Mouse (Mus musculus) forebrain, postnatal 0 days (tissue): ENCODE measurements around the gene Slc22a3. TPM values are rescaled to one million over a fixed set of nuclear protein-coding genes. Genes with fewer than 3 reads are reported as not detected.
A peak's percentile ranks its signal among the peaks of the same experiment; 100 is the strongest.

ENCODE experiments used
- ATAC-seq: fragments of 200-750 bp; cut with Nextera tagmentation; 2 replicates; pipeline ENCODE4 v1.8.0; 2017; ENCODE audit warnings: mild to moderate bottlenecking, moderate library complexity
- DNase-seq: peaks from one replicate; pipeline ENCODE4 v3.0.0-alpha.2; 2015
- H3K27ac ChIP-seq: fragments of 300-500 bp; sonication (generic); 2 replicates; pipeline ENCODE4 v1.5.1; 2014; ENCODE audit warnings: low read depth, mild to moderate bottlenecking, antibody characterized with exemption, low read length, moderate library complexity, mixed read lengths
- H3K27me3 ChIP-seq: fragments of 300-500 bp; sonication (generic); 2 replicates; pipeline ENCODE4 v1.6.1; 2014; ENCODE audit warnings: mild to moderate bottlenecking, low read length, mixed read lengths; ENCODE audit not compliant: insufficient read depth
- H3K36me3 ChIP-seq: fragments of 300-500 bp; sonication (generic); 2 replicates; pipeline ENCODE4 v1.6.1; 2014; ENCODE audit warnings: mild to moderate bottlenecking, moderate library complexity; ENCODE audit not compliant: insufficient read depth
- H3K4me1 ChIP-seq: fragments of 300-500 bp; sonication (generic); 2 replicates; pipeline ENCODE4 v1.6.1; 2014; ENCODE audit warnings: antibody characterized with exemption; ENCODE audit not compliant: insufficient read depth
- H3K4me2 ChIP-seq: fragments of 300-500 bp; sonication (generic); 2 replicates; pipeline ENCODE4 v1.6.1; 2014; ENCODE audit warnings: low read depth, mild to moderate bottlenecking, moderate library complexity
- H3K4me3 ChIP-seq: fragments of 300-500 bp; sonication (generic); 2 replicates; pipeline ENCODE4 v1.5.1; 2014; ENCODE audit warnings: low read depth, low read length, mixed read lengths
- H3K9ac ChIP-seq: fragments of 300-500 bp; sonication (generic); 2 replicates; pipeline ENCODE4 v1.6.1; 2014; ENCODE audit warnings: mild to moderate bottlenecking
- H3K9me3 ChIP-seq: fragments of 300-500 bp; sonication (generic); 2 replicates; pipeline ENCODE4 v1.6.1; 2016; ENCODE audit warnings: low read length
- CTCF ChIP-seq: sonication (generic); IDR thresholded peaks from 2 replicates; pipeline ENCODE4 v1.5.1; 2016; ENCODE audit warnings: antibody characterized with exemption, control low read depth, low read depth
- WGBS: fragments of 180-500 bp; shearing (Covaris S2); extraction: QIAGEN DNeasy Blood & Tissue Kit; methylation state at CpG from one replicate; pipeline ENCODE4 v1.1.7; 2014; 5-methylcytosine and 5-hydroxymethylcytosine counted together
- polyA plus RNA-seq: library from polyadenylated mRNA; unstranded; fragments of >200 nt; fragmentation: Nextera tagmentation; extraction: Ambion mirVana; gene quantifications from 2 replicates; pipeline ENCODE4 v1.2.1, GENCODE M21; 2015
- total RNA-seq: library from RNA; depleted of rRNA; stranded (reverse); fragments of >200 nt; gene quantifications from 2 replicates; pipeline ENCODE4 v1.2.3, GENCODE M21; 2014

Slc22a3 gene
- total and polyA plus RNA-seq, 2 experiments from 2014 or later: 2.1 to 2.5 TPM

- no peaks in the 10 kb centered on the region for H3K9me3 ChIP-seq
- no peak overlapping the region for H3K9ac ChIP-seq
- no peak overlapping the region for H3K4me3 ChIP-seq
- no peaks in the 10 kb centered on the region for H3K4me1 ChIP-seq
- TF ChIP-seq CTCF: no peak
- 85% methylated on average over 2 of the region's 2 CpGs for WGBS
- DNase-seq (no peak), ATAC-seq (no peak)
- H3K36me3 ChIP-seq: no peaks in the 10 kb centered on the region
- H3K27ac ChIP-seq: no peak overlapping the region
- no peaks in the 10 kb centered on the region for H3K27me3 ChIP-seq
- H3K4me2 ChIP-seq: no peak overlapping the region
Measured at GRCm38 (mm10) chr17:12381579-12381978, 125.9 kb downstream of the Slc22a3 start.

GRCm38 (mm10) chr17:12380287-12380686 is 127.2 kb downstream of the Slc22a3 start:
- H3K27me3 ChIP-seq: no peaks in the 10 kb centered on the region
- no peak overlapping the region for H3K4me2 ChIP-seq
- no peak for ATAC-seq
- no peaks in the 10 kb centered on the region for H3K9me3 ChIP-seq
- H3K27ac ChIP-seq: no peak overlapping the region
- H3K4me1 ChIP-seq: no peaks in the 10 kb centered on the region
- H3K4me3 ChIP-seq: no peak overlapping the region
- H3K36me3 ChIP-seq: no peaks in the 10 kb centered on the region
- no peak overlapping the region for H3K9ac ChIP-seq
- 91% methylated on average over 4 of the region's 4 CpGs for WGBS
- no peak for DNase-seq
- no peak for TF ChIP-seq CTCF

- no peak for ATAC-seq
- no peak within 1 kb of the TSS for H3K9ac ChIP-seq
- no peaks in the 10 kb centered on the region for H3K4me1 ChIP-seq
- H3K9me3 ChIP-seq: no peaks in the 10 kb centered on the region
- H3K27me3 ChIP-seq: no peaks in the 10 kb centered on the region
- no peak within 1 kb of the TSS for H3K4me3 ChIP-seq
- WGBS: 92% methylated on average over 11 of the region's 11 CpGs
- H3K4me2 ChIP-seq: no peak within 1 kb of the TSS
- no peak for TF ChIP-seq CTCF
- H3K36me3 ChIP-seq: no peaks in the 10 kb centered on the region
- H3K27ac ChIP-seq: no peak within 1 kb of the TSS
- DNase-seq: no peak
Measured at GRCm38 (mm10) chr17:12377981-12378705, 129.4 kb downstream of the Slc22a3 start, which contains the start of gene Plg. Gene Plg, plus strand, starts transcription at chr17:12378608.

GRCm38 (mm10) chr17:12373601-12374144 is 133.8 kb downstream of the Slc22a3 start:
- Histone ChIP-seq H3K4me1 (no peaks in the 10 kb centered on the region), H3K4me3 (no peak overlapping the region), H3K27me3 (no peaks in the 10 kb centered on the region), H3K27ac (no peak overlapping the region), H3K9me3 (no peaks in the 10 kb centered on the region), H3K4me2 (no peak overlapping the region), H3K36me3 (no peaks in the 10 kb centered on the region), H3K9ac (no peak overlapping the region)
- no peak for TF ChIP-seq CTCF
- DNase-seq (no peak), ATAC-seq (no peak)
- 68% methylated on average over 3 of the region's 3 CpGs for WGBS

- H3K4me3 ChIP-seq: no peak overlapping the region
- peak; percentile 72 for DNase-seq
- TF ChIP-seq CTCF: peak; percentile 89
- peak; percentile 60; the same call in 1 of the 2 replicates for ATAC-seq
- no peaks in the 10 kb centered on the region for H3K36me3 ChIP-seq
- no peak overlapping the region for H3K27ac ChIP-seq
- WGBS: 26% methylated on average over 4 of the region's 4 CpGs
- no peaks in the 10 kb centered on the region for H3K9me3 ChIP-seq
- H3K4me1 ChIP-seq: no peaks in the 10 kb centered on the region
- H3K4me2 ChIP-seq: 0 out of 2 replicates have a peak overlapping the region, but pooled peaks have one; percentile 19
- H3K9ac ChIP-seq: no peak overlapping the region
- no peaks in the 10 kb centered on the region for H3K27me3 ChIP-seq
Measured at GRCm38 (mm10) chr17:12372021-12372420, 135.5 kb downstream of the Slc22a3 start.

- WGBS: 38% methylated on average over 10 of the region's 10 CpGs
- no peak overlapping the region for H3K27ac ChIP-seq
- ATAC-seq (no peak), DNase-seq (peak; percentile 66)
- no peaks in the 10 kb centered on the region for H3K27me3 ChIP-seq
- no peak overlapping the region for H3K4me3 ChIP-seq
- peak overlapping the region; percentile 19; the same call in 1 of the 2 replicates for H3K4me2 ChIP-seq
- peak; percentile 62 for TF ChIP-seq CTCF
- H3K9ac ChIP-seq: no peak overlapping the region
- no peaks in the 10 kb centered on the region for H3K9me3 ChIP-seq
- H3K4me1 ChIP-seq: no peaks in the 10 kb centered on the region
- no peaks in the 10 kb centered on the region for H3K36me3 ChIP-seq
Measured at GRCm38 (mm10) chr17:12371310-12371925, 136.1 kb downstream of the Slc22a3 start.

GRCm38 (mm10) chr17:12370289-12370688 is 137.2 kb downstream of the Slc22a3 start:
- ATAC-seq: no peak
- no peaks in the 10 kb centered on the region for H3K4me1 ChIP-seq

More at GRCm38 (mm10) chr17:12370289-12370688, 137.2 kb downstream of the Slc22a3 start:
- WGBS: 84% methylated on average over 4 of the region's 4 CpGs
- H3K4me2 ChIP-seq: no peak overlapping the region
- H3K27me3 ChIP-seq: no peaks in the 10 kb centered on the region
- no peak overlapping the region for H3K27ac ChIP-seq
- no peak for TF ChIP-seq CTCF
- no peak for DNase-seq
- H3K4me3 ChIP-seq: no peak overlapping the region
- H3K9ac ChIP-seq: no peak overlapping the region
- no peaks in the 10 kb centered on the region for H3K36me3 ChIP-seq
- H3K9me3 ChIP-seq: no peaks in the 10 kb centered on the region
